Mouse (Mus musculus): ENCODE results near the gene Gabrb3. TPM values are rescaled to one million over a fixed set of nuclear protein-coding genes. Genes with fewer than 3 reads are reported as not detected.

Gabrb3 gene
- polyA plus RNA-seq, 1 experiment: 81.5 TPM

- H3K4me3 ChIP-seq (ENCODE audit: insufficient read depth, low read length): peak overlapping the region; percentile 92
- H3K4me1 ChIP-seq (ENCODE audit: control insufficient read depth, insufficient read depth, low read length): peaks cover 7% of the 10 kb centered on the region
- peak overlapping the region; percentile 100 for H3K27ac ChIP-seq (ENCODE audit: insufficient read depth, low read length)
- TF ChIP-seq CTCF (IDR thresholded peaks at IDR 0.05; ENCODE audit: extremely low read depth, insufficient read depth, low read length) (no peak), POLR2A (IDR thresholded peaks at IDR 0.05; ENCODE audit: extremely low read depth, insufficient read depth, low read length) (no peak)
These were observed 172.3 kb downstream of the Gabrb3 start for GRCm38 (mm10) chr7:57591578-57592431.

GRCm38 (mm10) chr7:57597341-57597740 is 177.8 kb downstream of the Gabrb3 start:
- Histone ChIP-seq H3K27ac (ENCODE audit: insufficient read depth, low read length) (no peak overlapping the region), H3K4me1 (ENCODE audit: control insufficient read depth, insufficient read depth, low read length) (peaks cover 15% of the 10 kb centered on the region), H3K4me3 (ENCODE audit: insufficient read depth, low read length) (no peak overlapping the region)
- TF ChIP-seq CTCF (IDR thresholded peaks at IDR 0.05; ENCODE audit: extremely low read depth, insufficient read depth, low read length) (no peak), POLR2A (IDR thresholded peaks at IDR 0.05; ENCODE audit: extremely low read depth, insufficient read depth, low read length) (no peak)

- peaks cover 3% of the 10 kb centered on the region for H3K4me1 ChIP-seq (ENCODE audit: control insufficient read depth, insufficient read depth, low read length)
- no peak for TF ChIP-seq POLR2A (IDR thresholded peaks at IDR 0.05; ENCODE audit: extremely low read depth, insufficient read depth, low read length)
- no peak for TF ChIP-seq CTCF (IDR thresholded peaks at IDR 0.05; ENCODE audit: extremely low read depth, insufficient read depth, low read length)
- no peak overlapping the region for H3K4me3 ChIP-seq (ENCODE audit: insufficient read depth, low read length)
- H3K27ac ChIP-seq (ENCODE audit: insufficient read depth, low read length): no peak overlapping the region
These were observed 199.2 kb downstream of the Gabrb3 start for GRCm38 (mm10) chr7:57618697-57619096.

- TF ChIP-seq CTCF (IDR thresholded peaks at IDR 0.05; ENCODE audit: extremely low read depth, insufficient read depth, low read length): no peak
- no peak for TF ChIP-seq POLR2A (IDR thresholded peaks at IDR 0.05; ENCODE audit: extremely low read depth, insufficient read depth, low read length)
- H3K27ac ChIP-seq (ENCODE audit: insufficient read depth, low read length): no peak overlapping the region
- H3K4me3 ChIP-seq (ENCODE audit: insufficient read depth, low read length): no peak overlapping the region
- H3K4me1 ChIP-seq (ENCODE audit: control insufficient read depth, insufficient read depth, low read length): peaks cover 3% of the 10 kb centered on the region
These were observed 200.5 kb downstream of the Gabrb3 start for GRCm38 (mm10) chr7:57620036-57620435.

GRCm38 (mm10) chr7:57623718-57624117 is 204.2 kb downstream of the Gabrb3 start:
- Histone ChIP-seq H3K4me3 (ENCODE audit: insufficient read depth, low read length) (no peak overlapping the region), H3K27ac (ENCODE audit: insufficient read depth, low read length) (no peak overlapping the region), H3K4me1 (ENCODE audit: control insufficient read depth, insufficient read depth, low read length) (peaks cover 3% of the 10 kb centered on the region)
- TF ChIP-seq POLR2A (IDR thresholded peaks at IDR 0.05; ENCODE audit: extremely low read depth, insufficient read depth, low read length): no peak
- no peak for TF ChIP-seq CTCF (IDR thresholded peaks at IDR 0.05; ENCODE audit: extremely low read depth, insufficient read depth, low read length)

- no peak overlapping the region for H3K4me3 ChIP-seq (ENCODE audit: insufficient read depth, low read length)
- TF ChIP-seq CTCF (IDR thresholded peaks at IDR 0.05; ENCODE audit: extremely low read depth, insufficient read depth, low read length) (no peak), POLR2A (IDR thresholded peaks at IDR 0.05; ENCODE audit: extremely low read depth, insufficient read depth, low read length) (no peak)
- peaks cover 12% of the 10 kb centered on the region for H3K4me1 ChIP-seq (ENCODE audit: control insufficient read depth, insufficient read depth, low read length)
- H3K27ac ChIP-seq (ENCODE audit: insufficient read depth, low read length): peak overlapping the region; percentile 7; the same call in 1 of the 2 replicates
These were observed 215.5 kb downstream of the Gabrb3 start for GRCm38 (mm10) chr7:57635026-57635425.

GRCm38 (mm10) chr7:57635687-57636086 is 216.2 kb downstream of the Gabrb3 start:
- TF ChIP-seq CTCF (IDR thresholded peaks at IDR 0.05; ENCODE audit: extremely low read depth, insufficient read depth, low read length): no peak
- TF ChIP-seq POLR2A (IDR thresholded peaks at IDR 0.05; ENCODE audit: extremely low read depth, insufficient read depth, low read length): no peak
- Histone ChIP-seq H3K27ac (ENCODE audit: insufficient read depth, low read length) (peak overlapping the region; percentile 7; the same call in 1 of the 2 replicates), H3K4me3 (ENCODE audit: insufficient read depth, low read length) (no peak overlapping the region), H3K4me1 (ENCODE audit: control insufficient read depth, insufficient read depth, low read length) (peaks cover 10% of the 10 kb centered on the region)

GRCm38 (mm10) chr7:57640796-57641195 is 221.3 kb downstream of the Gabrb3 start:
- Histone ChIP-seq H3K4me1 (ENCODE audit: control insufficient read depth, insufficient read depth, low read length) (peaks cover 4% of the 10 kb centered on the region), H3K27ac (ENCODE audit: insufficient read depth, low read length) (no peak overlapping the region), H3K4me3 (ENCODE audit: insufficient read depth, low read length) (no peak overlapping the region)
- TF ChIP-seq POLR2A (IDR thresholded peaks at IDR 0.05; ENCODE audit: extremely low read depth, insufficient read depth, low read length) (no peak), CTCF (IDR thresholded peaks at IDR 0.05; ENCODE audit: extremely low read depth, insufficient read depth, low read length) (no peak)

GRCm38 (mm10) chr7:57647345-57647744 is 227.9 kb downstream of the Gabrb3 start:
- TF ChIP-seq CTCF (IDR thresholded peaks at IDR 0.05; ENCODE audit: extremely low read depth, insufficient read depth, low read length) (no peak), POLR2A (IDR thresholded peaks at IDR 0.05; ENCODE audit: extremely low read depth, insufficient read depth, low read length) (0 out of 2 replicates have a peak, but pooled peaks have one; percentile 20)
- no peak overlapping the region for H3K27ac ChIP-seq (ENCODE audit: insufficient read depth, low read length)
- peaks cover 6% of the 10 kb centered on the region for H3K4me1 ChIP-seq (ENCODE audit: control insufficient read depth, insufficient read depth, low read length)
- H3K4me3 ChIP-seq (ENCODE audit: insufficient read depth, low read length): no peak overlapping the region
